Mouse (Mus musculus): Measurements from ENCODE around the gene Ttll5. TPM values are rescaled to one million over a fixed set of nuclear protein-coding genes. Genes with fewer than 3 reads are reported as not detected.

Gene Ttll5
- polyA plus RNA-seq, 1 experiment = 31.2 TPM

DNA sequence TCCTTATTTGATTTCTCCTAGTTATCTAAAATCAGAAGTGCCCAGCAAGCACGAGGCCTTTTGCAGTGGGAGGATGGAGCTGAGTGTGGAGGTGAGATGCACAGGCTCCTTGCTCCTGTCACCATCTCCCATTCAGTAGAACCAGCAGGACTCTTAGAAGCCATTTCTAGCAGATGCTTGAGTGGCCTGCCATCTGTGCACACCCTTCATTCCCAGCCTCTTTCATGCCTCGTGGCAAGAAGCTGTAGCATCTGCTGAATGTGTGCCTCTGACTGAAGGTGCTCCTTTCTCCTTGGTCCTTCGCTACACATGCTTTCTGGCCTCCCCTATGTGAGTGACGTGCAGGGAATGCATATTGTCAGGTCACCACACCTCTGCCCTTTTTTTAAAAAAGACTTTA lies 143.9 kb downstream of the Ttll5 start:
- Histone ChIP-seq H3K27ac (ENCODE audit: insufficient read depth, low read length) (no peak overlapping the region), H3K4me1 (ENCODE audit: control insufficient read depth, insufficient read depth, low read length) (no peaks in the 10 kb centered on the region; the same call in 1 of the 2 replicates), H3K4me3 (ENCODE audit: insufficient read depth, low read length) (no peak overlapping the region)
- TF ChIP-seq POLR2A (IDR thresholded peaks at IDR 0.05; ENCODE audit: extremely low read depth, insufficient read depth, low read length) (no peak), CTCF (IDR thresholded peaks at IDR 0.05; ENCODE audit: extremely low read depth, insufficient read depth, low read length) (no peak)

GRCm38 (mm10) chr12:85969571-85969970 lies 145.1 kb downstream of the Ttll5 start:
- H3K4me1 ChIP-seq (ENCODE audit: control insufficient read depth, insufficient read depth, low read length) = no peaks in the 10 kb centered on the region; the same call in 1 of the 2 replicates
- no peak overlapping the region for H3K4me3 ChIP-seq (ENCODE audit: insufficient read depth, low read length)
- no peak overlapping the region for H3K27ac ChIP-seq (ENCODE audit: insufficient read depth, low read length)
- no peak for TF ChIP-seq POLR2A (IDR thresholded peaks at IDR 0.05; ENCODE audit: extremely low read depth, insufficient read depth, low read length)
- TF ChIP-seq CTCF (IDR thresholded peaks at IDR 0.05; ENCODE audit: extremely low read depth, insufficient read depth, low read length) = no peak

DNA sequence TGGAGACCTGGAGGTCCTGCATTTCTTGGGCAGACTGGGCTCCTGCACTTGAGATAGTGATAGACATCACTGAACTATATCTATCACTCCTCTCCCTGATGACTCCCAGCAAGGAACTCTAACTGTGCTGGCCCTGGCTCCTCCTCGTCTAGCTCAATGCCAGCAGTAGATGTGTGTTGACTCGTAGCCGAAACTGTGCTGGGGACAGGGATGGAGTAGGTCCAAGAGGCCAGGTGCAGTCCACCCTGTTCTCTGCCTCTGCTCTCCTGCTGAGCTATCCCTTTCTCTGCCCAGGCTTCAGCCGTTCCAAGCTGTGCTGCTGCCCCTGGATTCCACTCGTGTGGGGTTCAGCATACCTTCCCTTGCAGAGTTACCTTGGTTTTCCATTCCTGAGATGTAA lies 145.7 kb downstream of the Ttll5 start:
- no peak overlapping the region for H3K4me3 ChIP-seq (ENCODE audit: insufficient read depth, low read length)
- H3K27ac ChIP-seq (ENCODE audit: insufficient read depth, low read length) = no peak overlapping the region
- no peaks in the 10 kb centered on the region; the same call in 1 of the 2 replicates for H3K4me1 ChIP-seq (ENCODE audit: control insufficient read depth, insufficient read depth, low read length)
- TF ChIP-seq CTCF (IDR thresholded peaks at IDR 0.05; ENCODE audit: extremely low read depth, insufficient read depth, low read length) (no peak), POLR2A (IDR thresholded peaks at IDR 0.05; ENCODE audit: extremely low read depth, insufficient read depth, low read length) (no peak)

DNA sequence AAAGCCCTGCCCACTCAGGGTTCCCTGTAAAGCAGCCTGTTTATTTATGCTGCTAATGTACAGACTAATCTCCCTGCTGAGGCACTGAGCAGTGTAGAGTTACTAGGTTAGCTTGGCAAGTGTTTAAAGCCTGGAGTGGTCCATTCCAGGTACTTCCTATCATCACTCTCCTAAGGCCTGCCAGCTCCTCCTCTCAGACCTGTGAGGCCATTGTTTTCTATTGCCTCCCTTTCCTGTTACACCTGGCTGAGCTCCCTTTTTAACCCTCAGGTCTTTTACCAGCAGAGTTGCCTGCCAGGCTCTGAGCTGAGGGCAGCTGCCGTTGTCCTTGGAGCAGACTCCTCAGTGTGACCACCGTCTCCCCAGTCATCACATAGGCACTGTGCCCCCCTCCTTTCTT lies 146.3 kb downstream of the Ttll5 start:
- TF ChIP-seq POLR2A (IDR thresholded peaks at IDR 0.05; ENCODE audit: extremely low read depth, insufficient read depth, low read length) (no peak), CTCF (IDR thresholded peaks at IDR 0.05; ENCODE audit: extremely low read depth, insufficient read depth, low read length) (no peak)
- H3K4me1 ChIP-seq (ENCODE audit: control insufficient read depth, insufficient read depth, low read length) = peaks cover 2% of the 10 kb centered on the region
- H3K27ac ChIP-seq (ENCODE audit: insufficient read depth, low read length) = no peak overlapping the region
- H3K4me3 ChIP-seq (ENCODE audit: insufficient read depth, low read length) = no peak overlapping the region

- Histone ChIP-seq H3K4me1 (ENCODE audit: control insufficient read depth, insufficient read depth, low read length) (peaks cover 2% of the 10 kb centered on the region), H3K4me3 (ENCODE audit: insufficient read depth, low read length) (no peak overlapping the region), H3K27ac (ENCODE audit: insufficient read depth, low read length) (no peak overlapping the region)
- TF ChIP-seq POLR2A (IDR thresholded peaks at IDR 0.05; ENCODE audit: extremely low read depth, insufficient read depth, low read length) (no peak), CTCF (IDR thresholded peaks at IDR 0.05; ENCODE audit: extremely low read depth, insufficient read depth, low read length) (no peak)
Observed at GRCm38 (mm10) chr12:85971655-85972054, 147.2 kb downstream of the Ttll5 start.

DNA sequence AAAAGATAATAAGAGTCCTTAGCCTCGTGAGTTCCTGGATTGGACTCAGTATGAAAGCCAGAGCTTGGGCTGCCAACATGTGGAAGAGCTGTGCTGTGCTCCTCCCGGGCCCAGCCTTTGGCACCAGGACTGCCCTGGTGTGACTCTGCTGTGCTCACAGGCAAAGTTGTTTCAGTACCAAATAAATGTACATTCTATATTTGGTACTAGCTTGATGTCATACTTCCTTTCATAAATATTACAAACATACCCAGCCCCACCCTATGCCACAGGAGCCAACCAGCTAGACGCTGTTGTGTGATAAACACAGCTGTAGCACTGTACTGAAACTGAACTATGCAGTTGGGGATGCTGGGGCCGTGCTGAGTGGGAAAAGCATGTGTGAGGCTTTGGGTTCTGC lies 149.1 kb downstream of the Ttll5 start:
- TF ChIP-seq CTCF (IDR thresholded peaks at IDR 0.05; ENCODE audit: extremely low read depth, insufficient read depth, low read length) (no peak), POLR2A (IDR thresholded peaks at IDR 0.05; ENCODE audit: extremely low read depth, insufficient read depth, low read length) (no peak)
- Histone ChIP-seq H3K27ac (ENCODE audit: insufficient read depth, low read length) (no peak overlapping the region), H3K4me1 (ENCODE audit: control insufficient read depth, insufficient read depth, low read length) (peaks cover 2% of the 10 kb centered on the region)

DNA sequence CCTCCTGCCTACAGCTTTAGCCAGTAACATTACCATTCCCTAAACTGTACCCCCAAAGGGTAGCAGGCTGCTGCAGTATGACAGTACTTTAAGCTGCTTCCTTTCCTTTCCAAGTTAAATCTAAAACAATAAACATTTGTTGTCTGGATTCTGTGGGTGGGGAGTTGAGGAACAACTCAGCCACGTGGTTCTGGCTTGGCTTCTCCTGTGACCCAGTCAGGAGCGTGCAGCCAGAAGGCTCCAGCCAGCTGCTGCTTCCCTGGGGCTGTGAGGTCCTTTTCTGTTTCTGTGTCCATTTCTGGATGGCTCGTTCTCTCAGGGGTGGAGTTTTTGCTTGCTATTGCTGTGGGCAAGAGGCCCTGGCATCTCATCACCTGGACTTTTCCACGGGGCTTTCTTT lies 149.6 kb downstream of the Ttll5 start:
- H3K4me3 ChIP-seq (ENCODE audit: insufficient read depth, low read length) = no peak overlapping the region
- no peak for TF ChIP-seq POLR2A (IDR thresholded peaks at IDR 0.05; ENCODE audit: extremely low read depth, insufficient read depth, low read length)
- no peak for TF ChIP-seq CTCF (IDR thresholded peaks at IDR 0.05; ENCODE audit: extremely low read depth, insufficient read depth, low read length)
- no peak overlapping the region for H3K27ac ChIP-seq (ENCODE audit: insufficient read depth, low read length)
- H3K4me1 ChIP-seq (ENCODE audit: control insufficient read depth, insufficient read depth, low read length) = peaks cover 2% of the 10 kb centered on the region

More for the DNA sequence above, 149.1 kb downstream of the Ttll5 start:
- no peak overlapping the region for H3K4me3 ChIP-seq (ENCODE audit: insufficient read depth, low read length)

- TF ChIP-seq POLR2A (IDR thresholded peaks at IDR 0.05; ENCODE audit: extremely low read depth, insufficient read depth, low read length) (no peak), CTCF (IDR thresholded peaks at IDR 0.05; ENCODE audit: extremely low read depth, insufficient read depth, low read length) (no peak)
- Histone ChIP-seq H3K4me3 (ENCODE audit: insufficient read depth, low read length) (no peak overlapping the region), H3K27ac (ENCODE audit: insufficient read depth, low read length) (peak overlapping the region; percentile 78; the same call in 1 of the 2 replicates), H3K4me1 (ENCODE audit: control insufficient read depth, insufficient read depth, low read length) (peaks cover 4% of the 10 kb centered on the region)
Observed at GRCm38 (mm10) chr12:85979996-85980395, 155.5 kb downstream of the Ttll5 start.

GRCm38 (mm10) chr12:85985524-85985923 lies 161.1 kb downstream of the Ttll5 start:
- Histone ChIP-seq H3K4me1 (ENCODE audit: control insufficient read depth, insufficient read depth, low read length) (peaks cover 4% of the 10 kb centered on the region), H3K4me3 (ENCODE audit: insufficient read depth, low read length) (no peak overlapping the region), H3K27ac (ENCODE audit: insufficient read depth, low read length) (no peak overlapping the region)
- TF ChIP-seq CTCF (IDR thresholded peaks at IDR 0.05; ENCODE audit: extremely low read depth, insufficient read depth, low read length) (no peak), POLR2A (IDR thresholded peaks at IDR 0.05; ENCODE audit: extremely low read depth, insufficient read depth, low read length) (no peak)

DNA sequence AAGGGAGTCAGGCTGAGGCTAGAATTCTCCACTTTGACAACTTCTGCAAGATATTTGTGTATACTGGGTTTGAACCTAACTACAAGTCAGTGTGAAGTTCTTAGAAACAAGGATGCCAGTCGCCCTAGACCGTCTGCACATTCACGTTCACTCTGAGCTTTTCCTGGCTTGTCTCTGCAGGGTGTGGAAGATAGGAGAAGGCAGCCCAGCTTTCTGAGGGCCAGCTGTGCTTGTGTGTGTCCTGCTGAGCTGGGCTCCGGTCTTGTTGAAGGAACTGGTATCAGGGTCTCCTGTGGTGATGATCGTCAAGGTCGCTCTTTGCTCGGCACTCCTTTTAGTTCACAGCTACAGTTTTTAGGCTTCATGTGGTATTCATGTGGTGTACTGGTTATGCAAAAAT lies 161.6 kb downstream of the Ttll5 start:
- H3K4me3 ChIP-seq (ENCODE audit: insufficient read depth, low read length) = no peak overlapping the region
- H3K27ac ChIP-seq (ENCODE audit: insufficient read depth, low read length) = no peak overlapping the region
- peaks cover 4% of the 10 kb centered on the region for H3K4me1 ChIP-seq (ENCODE audit: control insufficient read depth, insufficient read depth, low read length)
- TF ChIP-seq POLR2A (IDR thresholded peaks at IDR 0.05; ENCODE audit: extremely low read depth, insufficient read depth, low read length) (no peak), CTCF (IDR thresholded peaks at IDR 0.05; ENCODE audit: extremely low read depth, insufficient read depth, low read length) (no peak)
